Mouse (Mus musculus) layer of hippocampus, postnatal 14 days (tissue): ENCODE measurements around the gene Eml2. TPM values are rescaled to one million over a fixed set of nuclear protein-coding genes. Genes with fewer than 3 reads are reported as not detected.

ENCODE experiments used
- DNase-seq, 2 experiments: peaks; one replicate each; pipeline ENCODE4 v3.0.0; 2021 to 2022; ENCODE audit warnings: low spot score in 2 of 2, mixed read lengths in 1 of 2
- total RNA-seq, 2 experiments: library from RNA; stranded (reverse); gene quantifications; 2 replicates each; pipeline ENCODE4 v1.2.3; 2021

Eml2 gene
- total RNA-seq, 2 experiments from 2014 or later: 175 to 197 TPM

- no peak for DNase-seq
These were observed 21.8 kb downstream of the Eml2 start for GRCm38 (mm10) chr7:19197985-19198384.

DNA sequence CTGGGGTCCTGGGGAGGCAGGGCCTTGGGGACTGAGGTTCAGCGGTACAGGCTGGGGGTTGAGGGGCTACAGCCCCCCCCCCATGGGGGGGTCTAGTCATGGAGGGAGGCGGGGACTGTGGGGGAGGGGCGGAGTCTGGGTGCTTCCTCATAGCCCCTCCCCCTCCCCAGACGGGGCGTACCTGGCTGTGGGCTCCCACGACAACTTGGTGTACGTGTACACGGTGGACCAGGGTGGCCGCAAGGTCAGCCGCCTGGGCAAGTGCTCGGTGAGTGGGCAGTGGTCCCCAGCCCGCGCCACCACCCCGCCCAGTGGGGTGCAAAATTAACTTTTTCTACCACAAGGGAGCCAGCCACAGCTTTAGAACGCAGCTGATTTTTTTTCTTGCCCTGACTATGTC is 25.4 kb downstream of the Eml2 start:
- no peak for DNase-seq

GRCm38 (mm10) chr7:19202065-19202850 is 26.0 kb downstream of the Eml2 start:
- no peak for DNase-seq

DNA sequence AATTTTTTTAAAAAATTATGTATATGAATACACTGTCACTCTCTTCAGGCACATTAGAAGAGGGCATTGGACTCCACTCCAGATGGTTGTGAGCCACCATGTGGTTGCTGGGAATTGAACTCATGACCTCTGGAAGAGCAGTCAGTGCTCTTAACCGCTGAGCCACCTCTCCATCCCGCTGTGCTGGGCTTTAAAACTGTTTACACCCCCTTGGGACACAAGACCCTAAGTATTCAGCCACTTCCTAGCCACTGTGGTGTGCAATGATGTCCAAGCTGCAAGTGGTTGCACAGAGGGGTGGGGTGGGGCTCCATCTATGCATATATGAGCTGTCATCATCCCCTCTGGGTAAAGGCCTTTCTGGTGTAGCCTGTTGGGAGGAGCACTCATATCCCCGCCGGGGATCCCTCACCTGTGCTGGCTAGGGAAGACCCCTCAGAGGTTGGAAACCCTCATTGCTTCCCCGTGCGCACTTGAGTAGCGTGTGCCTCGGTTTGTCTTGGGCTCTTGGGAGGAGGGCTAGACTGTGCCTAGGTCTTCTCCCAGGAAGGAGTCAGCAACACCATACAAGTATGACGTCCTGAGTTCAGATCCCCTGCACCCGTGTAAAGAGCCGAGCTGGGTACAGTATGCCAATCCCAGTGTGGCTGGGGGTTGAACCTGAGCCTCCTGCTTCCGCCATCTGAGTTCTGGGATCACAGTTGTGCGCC is 32.1 kb downstream of the Eml2 start:
- no peak for DNase-seq

GRCm38 (mm10) chr7:19208944-19209472 is 32.8 kb downstream of the Eml2 start:
- peak in 1 of 2 experiments; percentile 64 for DNase-seq

- DNase-seq: no peak
These were observed 33.3 kb downstream of the Eml2 start for GRCm38 (mm10) chr7:19209494-19209893.

GRCm38 (mm10) chr7:19210010-19210409 is 33.8 kb downstream of the Eml2 start:
- no peak for DNase-seq

DNA sequence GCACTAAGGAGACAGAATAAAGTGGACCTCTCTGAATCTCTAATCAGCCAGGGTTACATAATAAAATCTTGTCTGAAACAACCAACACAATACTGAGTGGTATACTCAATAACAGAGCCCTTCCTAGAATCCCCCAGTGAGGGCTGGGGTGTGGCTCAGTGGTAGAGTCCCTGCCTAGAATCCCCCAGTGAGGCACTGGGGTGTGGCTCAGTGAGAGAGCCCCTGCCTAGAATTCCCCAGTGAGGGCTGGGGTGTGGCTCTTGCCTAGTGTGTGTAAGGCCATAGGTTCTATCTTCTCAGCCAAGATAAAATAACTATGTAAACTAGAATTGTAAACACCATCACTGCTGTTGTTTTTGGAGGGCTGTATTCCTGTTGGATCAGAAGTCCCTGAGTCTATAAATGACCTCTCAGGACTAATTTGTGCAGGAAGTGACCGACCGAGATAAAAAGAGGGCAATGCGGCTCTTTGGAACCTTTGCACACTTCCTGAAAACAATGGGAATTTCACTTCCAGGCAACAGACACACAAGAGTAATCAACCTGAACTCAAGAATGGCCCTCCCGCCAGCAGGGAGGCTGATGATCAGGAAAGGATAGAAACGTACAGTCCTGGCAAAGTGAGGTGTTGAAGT is 34.9 kb downstream of the Eml2 start:
- no peak for DNase-seq

DNA sequence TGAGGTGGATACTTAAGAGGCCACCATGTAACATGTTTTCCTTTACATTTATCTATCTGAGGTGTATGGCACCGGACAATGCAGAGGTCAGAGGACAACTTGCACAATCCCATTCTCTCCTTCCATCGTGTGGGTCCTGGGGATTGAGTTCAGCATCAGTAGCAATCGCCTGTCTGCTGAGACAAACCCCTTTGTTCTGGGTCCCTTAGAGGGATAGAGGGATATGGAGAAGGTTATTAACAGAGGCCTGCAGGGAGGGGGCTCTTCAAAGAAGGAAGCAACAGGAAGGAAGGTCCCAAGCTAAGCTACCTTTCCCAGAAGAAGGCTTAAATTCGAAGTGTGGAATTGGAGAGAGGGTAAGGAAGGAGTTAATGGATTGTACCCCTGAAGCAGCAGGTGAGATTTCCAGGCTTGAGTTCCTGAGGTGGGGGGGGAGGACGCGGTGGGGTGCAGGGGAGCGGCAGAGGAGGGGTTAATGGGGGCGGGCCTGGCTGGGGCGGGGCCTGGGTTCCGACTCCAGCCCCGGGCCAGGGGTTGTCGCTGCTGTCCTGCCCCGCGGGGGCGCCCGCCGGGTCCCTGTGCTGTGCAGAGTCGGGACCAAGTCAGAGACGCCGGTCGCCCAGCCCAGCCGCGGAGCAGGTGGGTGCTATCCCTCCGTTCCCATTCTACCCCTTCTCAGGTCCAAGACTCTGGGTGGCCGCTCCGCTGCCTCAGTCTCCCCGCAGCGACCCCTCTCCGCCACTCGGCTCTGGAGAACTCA is 36.0 kb downstream of the Eml2 start, which contains the start of gene Gpr4:
Gene Gpr4 (plus strand): TSS at position 543 of the 760 bp plus-strand sequence.
- no peak for DNase-seq

DNA sequence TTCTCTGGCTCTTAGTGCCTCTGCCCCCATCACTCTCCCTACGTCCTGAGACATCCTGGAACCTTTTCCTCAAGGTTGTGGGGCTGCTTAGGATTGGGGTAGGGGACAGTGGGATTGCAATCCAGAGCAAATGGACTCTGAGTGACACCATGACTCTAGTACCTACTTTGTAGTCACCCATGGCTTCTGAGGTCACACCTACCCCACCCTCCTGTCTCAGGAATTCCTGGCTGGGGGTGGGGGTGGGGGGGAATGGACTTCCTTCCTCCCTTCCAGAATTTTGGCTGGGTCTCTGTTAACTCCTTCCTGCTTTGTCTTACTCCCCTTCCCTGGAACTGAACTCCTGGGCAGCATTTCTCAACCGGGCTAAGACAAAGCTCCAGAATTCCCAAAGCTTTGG is 37.2 kb downstream of the Eml2 start:
- DNase-seq: no peak

DNA sequence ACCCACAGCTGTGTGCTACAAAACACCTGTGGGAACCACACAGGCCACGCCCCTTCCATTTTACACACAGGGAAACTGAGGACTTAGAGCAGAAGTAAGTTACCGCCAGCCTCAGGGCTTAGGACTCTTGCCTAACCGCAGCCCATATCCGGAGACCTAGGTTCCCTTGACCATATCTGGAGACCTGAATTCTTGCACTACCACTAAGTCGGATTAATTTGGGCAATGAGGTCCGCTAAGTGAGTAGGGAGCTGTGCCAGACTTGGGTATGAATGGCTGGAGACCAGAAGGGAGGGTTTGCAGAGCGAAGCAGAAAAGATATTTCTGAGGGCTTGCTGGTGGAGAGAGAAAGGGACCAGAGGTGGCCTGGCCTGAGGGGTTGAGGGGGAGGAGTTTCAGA is 38.1 kb downstream of the Eml2 start:
- DNase-seq: no peak

GRCm38 (mm10) chr7:19214940-19215339 is 38.7 kb downstream of the Eml2 start:
- DNase-seq: no peak

GRCm38 (mm10) chr7:19217492-19217891 is 41.3 kb downstream of the Eml2 start:
- DNase-seq: no peak

GRCm38 (mm10) chr7:19217944-19218343 is 41.7 kb downstream of the Eml2 start:
- no peak for DNase-seq

GRCm38 (mm10) chr7:19220061-19220460 is 43.8 kb downstream of the Eml2 start:
- no peak for DNase-seq

DNA sequence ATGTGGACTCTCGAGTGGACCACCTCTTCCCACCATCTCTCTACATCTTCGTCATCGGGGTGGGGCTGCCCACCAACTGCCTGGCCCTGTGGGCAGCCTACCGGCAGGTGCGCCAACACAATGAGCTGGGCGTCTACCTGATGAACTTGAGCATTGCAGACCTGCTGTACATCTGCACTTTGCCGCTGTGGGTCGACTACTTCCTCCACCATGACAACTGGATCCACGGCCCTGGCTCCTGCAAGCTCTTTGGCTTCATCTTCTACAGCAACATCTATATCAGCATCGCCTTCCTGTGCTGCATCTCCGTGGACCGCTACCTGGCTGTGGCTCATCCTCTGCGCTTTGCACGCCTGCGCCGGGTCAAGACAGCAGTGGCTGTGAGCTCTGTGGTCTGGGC is 46.0 kb downstream of the Eml2 start:
- no peak for DNase-seq

- no peak for DNase-seq
These were observed 46.7 kb downstream of the Eml2 start for GRCm38 (mm10) chr7:19222875-19223274.

- DNase-seq: no peak
These were observed 48.7 kb downstream of the Eml2 start for GRCm38 (mm10) chr7:19224933-19225332.

DNA sequence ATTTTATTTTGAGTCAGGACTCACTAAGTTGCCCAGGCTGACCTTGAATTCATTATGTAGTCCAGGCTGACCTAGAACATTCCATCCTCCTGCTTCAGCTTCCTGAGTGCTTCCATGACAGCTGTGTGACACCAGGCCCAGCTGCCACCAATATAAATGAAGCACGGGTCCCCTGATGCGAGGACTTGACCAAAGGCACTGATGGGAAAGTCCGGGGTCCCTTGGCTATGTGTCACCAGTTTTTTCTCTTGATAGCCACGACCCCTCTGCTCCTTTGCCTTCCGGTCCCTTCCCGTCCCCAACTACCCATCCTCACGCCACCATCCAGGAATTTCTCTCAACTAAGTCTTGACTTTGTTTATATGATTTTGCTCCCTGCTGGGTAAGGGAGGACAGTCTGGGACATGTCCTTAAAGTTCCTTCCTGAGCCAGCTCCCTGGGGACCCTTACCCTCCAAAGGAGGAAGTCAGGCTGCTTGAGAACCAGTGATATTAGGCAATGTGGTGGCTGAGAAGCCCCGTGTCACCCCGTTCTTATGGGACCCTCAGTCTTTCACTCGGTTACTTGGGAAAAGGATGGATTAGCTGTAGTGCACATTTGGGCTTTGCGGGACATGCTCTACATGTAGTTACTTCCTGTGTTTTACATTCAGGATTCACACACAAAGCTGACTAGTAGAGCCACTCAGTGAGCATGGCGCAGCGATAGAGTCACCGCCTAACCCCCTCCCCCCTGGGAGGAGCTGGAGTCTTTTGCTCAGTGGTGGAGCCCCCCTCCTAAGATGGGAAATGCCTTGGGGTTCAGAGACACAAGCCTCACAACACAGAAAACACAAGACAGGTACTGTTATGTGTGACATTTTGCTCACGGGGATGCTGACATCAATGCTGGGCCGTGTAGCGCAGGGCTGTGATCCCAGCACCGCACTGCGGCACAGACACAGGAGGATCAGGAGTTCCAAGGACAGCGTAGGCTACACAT is 50.9 kb downstream of the Eml2 start:
- peak; percentile 16 to 40 for DNase-seq
